Mouse (Mus musculus) kidney, postnatal 0 days (tissue): ENCODE measurements at regions not wholly inside any gene's neighbourhood (a gene's known extent, or its start where the extent isn't known, plus 50 kb on each side); places are given as distances from the start of the nearest gene placed in this dataset.

Source experiments
- ATAC-seq: fragments of 200-750 bp; cut with Nextera tagmentation; replicated peaks from 2 replicates; pipeline ENCODE4 v1.8.0; 2017; ENCODE audit warnings: low read depth, moderate number of reproducible peaks, moderate TSS enrichment, moderate library complexity; ENCODE audit not compliant: low FRiP score
- DNase-seq: peaks from one replicate; pipeline ENCODE4 v3.0.0-alpha.2; 2016; ENCODE audit warnings: low spot score
- H3K27ac ChIP-seq: fragments of 300-500 bp; sonication (generic); 2 replicates; pipeline ENCODE4 v1.5.1; 2014; ENCODE audit warnings: mild to moderate bottlenecking
- H3K27me3 ChIP-seq: fragments of 300-500 bp; sonication (generic); 2 replicates; pipeline ENCODE4 v1.6.1; 2014; ENCODE audit warnings: low read length, mixed read lengths; ENCODE audit not compliant: insufficient read depth
- H3K36me3 ChIP-seq: fragments of 300-500 bp; sonication (generic); 2 replicates; pipeline ENCODE4 v1.6.1; 2014; ENCODE audit warnings: low read length, mixed read lengths; ENCODE audit not compliant: insufficient read depth
- H3K4me1 ChIP-seq: fragments of 300-500 bp; sonication (generic); replicated peaks from 2 replicates; pipeline ENCODE4 v1.6.1; 2014; ENCODE audit warnings: antibody characterized with exemption, low read length, mixed read lengths; ENCODE audit not compliant: insufficient read depth
- H3K4me2 ChIP-seq: fragments of 300-500 bp; sonication (generic); 2 replicates; pipeline ENCODE4 v1.6.1; 2014; ENCODE audit warnings: mild to moderate bottlenecking, low read length, moderate library complexity, mixed read lengths
- H3K4me3 ChIP-seq: fragments of 300-500 bp; sonication (generic); replicated peaks from 2 replicates; pipeline ENCODE4 v1.5.1; 2014; ENCODE audit warnings: low read depth, low read length
- H3K9ac ChIP-seq: fragments of 300-500 bp; sonication (generic); 2 replicates; pipeline ENCODE4 v1.6.1; 2014; ENCODE audit warnings: low read depth, low read length
- H3K9me3 ChIP-seq: fragments of 300-500 bp; sonication (generic); replicated peaks from 2 replicates; pipeline ENCODE4 v1.6.1; 2016; ENCODE audit warnings: low read length, inconsistent platforms, mixed read lengths
- CTCF ChIP-seq: IDR thresholded peaks from 2 replicates; pipeline ENCODE4 v1.5.1; 2016; ENCODE audit warnings: antibody characterized with exemption, low read depth, mild to moderate bottlenecking, moderate library complexity
- WGBS: fragments of 180-500 bp; shearing (Covaris S2); extraction: QIAGEN DNeasy Blood & Tissue Kit; methylation state at CpG from one replicate; pipeline ENCODE4 v1.1.7; 2014; 5-methylcytosine and 5-hydroxymethylcytosine counted together

- 84% methylated on average over 6 of the region's 6 CpGs for WGBS
- H3K27me3 ChIP-seq: no peaks in the 10 kb centered on the region
- no peaks in the 10 kb centered on the region for H3K4me1 ChIP-seq
- H3K27ac ChIP-seq: no peak overlapping the region
- H3K4me2 ChIP-seq: no peak overlapping the region
- DNase-seq (no peak), ATAC-seq (no peak)
- no peak overlapping the region for H3K9ac ChIP-seq
- H3K4me3 ChIP-seq: no peak overlapping the region
- H3K36me3 ChIP-seq: no peaks in the 10 kb centered on the region
- TF ChIP-seq CTCF: no peak
- H3K9me3 ChIP-seq: no peaks in the 10 kb centered on the region
Measured at GRCm38 (mm10) chr19:19978816-19979215, 411.9 kb downstream of the Anxa1 start.

GRCm38 (mm10) chr19:19977609-19978259, 413.0 kb downstream of the Anxa1 start:
- no peak overlapping the region for H3K4me3 ChIP-seq
- H3K9me3 ChIP-seq: no peaks in the 10 kb centered on the region
- H3K4me1 ChIP-seq: no peaks in the 10 kb centered on the region
- 53% methylated on average over 9 of the region's 9 CpGs for WGBS
- no peak overlapping the region for H3K9ac ChIP-seq
- H3K27me3 ChIP-seq: no peaks in the 10 kb centered on the region
- no peak for ATAC-seq
- no peak overlapping the region for H3K4me2 ChIP-seq
- no peak for DNase-seq
- no peak overlapping the region for H3K27ac ChIP-seq
- H3K36me3 ChIP-seq: no peaks in the 10 kb centered on the region
- TF ChIP-seq CTCF: no peak

- TF ChIP-seq CTCF: no peak
- no peaks in the 10 kb centered on the region for H3K36me3 ChIP-seq
- H3K4me2 ChIP-seq: no peak overlapping the region
- WGBS: 42% methylated on average over 2 of the region's 2 CpGs
- H3K27me3 ChIP-seq: no peaks in the 10 kb centered on the region
- no peak for ATAC-seq
- H3K9ac ChIP-seq: no peak overlapping the region
- H3K4me3 ChIP-seq: no peak overlapping the region
- H3K9me3 ChIP-seq: no peaks in the 10 kb centered on the region
- no peaks in the 10 kb centered on the region for H3K4me1 ChIP-seq
- H3K27ac ChIP-seq: no peak overlapping the region
- DNase-seq: no peak
Measured at GRCm38 (mm10) chr19:19976776-19977175, 414.0 kb downstream of the Anxa1 start.

GRCm38 (mm10) chr19:19969780-19970512, 420.8 kb downstream of the Anxa1 start:
- Histone ChIP-seq H3K36me3 (no peaks in the 10 kb centered on the region), H3K9me3 (no peaks in the 10 kb centered on the region), H3K4me3 (no peak overlapping the region), H3K9ac (no peak overlapping the region), H3K4me2 (no peak overlapping the region), H3K27ac (no peak overlapping the region), H3K4me1 (no peaks in the 10 kb centered on the region), H3K27me3 (no peaks in the 10 kb centered on the region)
- DNase-seq (no peak), ATAC-seq (no peak)
- TF ChIP-seq CTCF: no peak
- WGBS: 73% methylated on average over 3 of the region's 3 CpGs

- no peaks in the 10 kb centered on the region for H3K36me3 ChIP-seq
- H3K27me3 ChIP-seq: no peaks in the 10 kb centered on the region
- no peak for DNase-seq
- no peak overlapping the region for H3K27ac ChIP-seq
- ATAC-seq: no peak
- no peak overlapping the region for H3K9ac ChIP-seq
- no peak overlapping the region for H3K4me3 ChIP-seq
- no peak for TF ChIP-seq CTCF
- H3K4me1 ChIP-seq: no peaks in the 10 kb centered on the region
- H3K4me2 ChIP-seq: no peak overlapping the region
- H3K9me3 ChIP-seq: no peaks in the 10 kb centered on the region
- 79% methylated on average over 5 of the region's 5 CpGs for WGBS
Measured at GRCm38 (mm10) chr19:19969335-19969734, 421.4 kb downstream of the Anxa1 start.

- Histone ChIP-seq H3K27me3 (no peaks in the 10 kb centered on the region), H3K4me2 (no peak overlapping the region), H3K4me3 (no peak overlapping the region), H3K27ac (no peak overlapping the region), H3K4me1 (no peaks in the 10 kb centered on the region), H3K36me3 (no peaks in the 10 kb centered on the region), H3K9ac (no peak overlapping the region), H3K9me3 (no peaks in the 10 kb centered on the region)
- WGBS: 86% methylated on average over 1 of the region's 1 CpGs
- DNase-seq (no peak), ATAC-seq (no peak)
- no peak for TF ChIP-seq CTCF
Measured at GRCm38 (mm10) chr19:19945247-19945646, 445.5 kb downstream of the Anxa1 start.

- Histone ChIP-seq H3K36me3 (no peaks in the 10 kb centered on the region), H3K27ac (no peak overlapping the region), H3K27me3 (no peaks in the 10 kb centered on the region), H3K4me2 (no peak overlapping the region), H3K9ac (no peak overlapping the region), H3K9me3 (no peaks in the 10 kb centered on the region), H3K4me1 (no peaks in the 10 kb centered on the region), H3K4me3 (no peak overlapping the region)
- WGBS: 23% methylated on average over 3 of the region's 3 CpGs
- no peak for TF ChIP-seq CTCF
- ATAC-seq: no peak
- no peak for DNase-seq
Measured at GRCm38 (mm10) chr19:19942697-19943096, 448.0 kb downstream of the Anxa1 start.
